Mouse (Mus musculus) embryonic facial prominence, embryonic 10.5 days (tissue): Measurements from ENCODE around the gene Olfr220. TPM values are rescaled to one million over a fixed set of nuclear protein-coding genes. Genes with fewer than 3 reads are reported as not detected.

Experiments
- DNase-seq: peaks from one replicate; pipeline ENCODE4 v3.0.0-alpha.2; 2017; ENCODE audit warnings: low spot score
- H3K27ac ChIP-seq: fragments of 300-500 bp; sonication (generic); replicated peaks from 2 replicates; pipeline ENCODE4 v1.5.1; 2016; ENCODE audit warnings: mild to moderate bottlenecking
- H3K27me3 ChIP-seq: fragments of 300-500 bp; sonication (generic); replicated peaks from 2 replicates; pipeline ENCODE4 v1.6.1; 2016; ENCODE audit warnings: low read depth, mild to moderate bottlenecking; ENCODE audit not compliant: poor library complexity, severe bottlenecking
- H3K36me3 ChIP-seq: fragments of 300-500 bp; sonication (generic); replicated peaks from 2 replicates; pipeline ENCODE4 v1.6.1; 2016; ENCODE audit warnings: mild to moderate bottlenecking, moderate library complexity
- H3K4me1 ChIP-seq: fragments of 300-500 bp; sonication (generic); 2 replicates; pipeline ENCODE4 v1.6.1; 2016
- H3K4me3 ChIP-seq: fragments of 300-500 bp; sonication (generic); 2 replicates; pipeline ENCODE4 v1.5.1; 2016; ENCODE audit warnings: mild to moderate bottlenecking, moderate library complexity
- H3K9me3 ChIP-seq: fragments of 300-500 bp; sonication (generic); 2 replicates; pipeline ENCODE4 v1.6.1; 2016; ENCODE audit warnings: mild to moderate bottlenecking
- WGBS: fragments of 180-500 bp; shearing (Covaris S2); methylation state at CpG from one replicate; pipeline ENCODE4 v1.1.7; 2016; 5-methylcytosine and 5-hydroxymethylcytosine counted together
- polyA plus RNA-seq: library from polyadenylated mRNA; unstranded; fragments of >200 nt; fragmentation: Nextera tagmentation; extraction: Ambion mirVana; gene quantifications from 2 replicates; pipeline ENCODE4 v1.2.1, GENCODE M21; 2016

The Olfr220 gene
- polyA plus RNA-seq: not detected in 2 replicates

DNA sequence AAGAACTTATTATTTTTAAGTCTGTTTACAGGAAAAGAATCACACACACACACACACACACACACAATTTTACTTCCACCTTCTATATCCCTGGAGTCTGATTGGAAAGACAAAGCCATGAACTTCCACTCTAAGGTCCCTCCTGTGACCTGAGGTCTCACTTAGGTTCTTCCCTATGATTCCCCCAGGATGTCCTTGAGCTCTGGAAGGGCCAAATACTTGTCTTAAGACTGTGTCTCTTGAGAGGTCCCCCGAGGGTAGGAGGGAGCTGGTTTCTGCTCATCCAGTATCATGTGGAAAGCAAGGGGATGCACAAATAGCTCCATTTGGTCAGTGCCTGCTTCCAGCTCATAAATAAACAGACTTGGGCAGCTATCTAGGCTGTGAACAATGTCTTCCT lies at the start of gene Olfr220:
Gene Olfr220, plus strand, starts transcription at position 301 of the 400 bp plus-strand sequence.
- H3K4me3 ChIP-seq: no peak within 1 kb of the TSS
- 72% methylated on average over 1 of the region's 1 CpGs for WGBS
- no peak for DNase-seq
- H3K27me3 ChIP-seq: no peaks in the 10 kb centered on the region
- H3K36me3 ChIP-seq: no peaks in the 10 kb centered on the region
- no peaks in the 10 kb centered on the region for H3K4me1 ChIP-seq
- no peaks in the 10 kb centered on the region for H3K9me3 ChIP-seq
- no peak within 1 kb of the TSS for H3K27ac ChIP-seq

DNA sequence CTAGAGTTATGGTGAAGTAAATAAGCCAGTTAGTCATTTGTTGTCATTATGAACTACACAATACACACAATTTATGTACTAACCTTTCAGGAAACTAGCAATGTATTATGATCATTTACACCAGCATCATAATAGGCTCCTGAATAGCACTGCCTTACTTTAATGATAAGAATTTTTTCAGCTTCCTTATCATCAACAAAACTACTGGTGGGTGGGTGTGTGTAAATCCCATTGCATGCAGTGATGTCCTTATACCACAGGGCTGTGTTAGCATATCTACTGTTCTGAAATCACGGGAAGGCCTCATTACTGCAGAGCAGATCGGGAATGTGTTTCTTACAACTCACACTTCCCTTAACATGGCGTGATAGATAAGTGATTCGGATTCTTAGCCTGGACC lies 18.9 kb upstream of the Olfr220 start:
- no peaks in the 10 kb centered on the region for H3K36me3 ChIP-seq
- no peaks in the 10 kb centered on the region for H3K9me3 ChIP-seq
- H3K27me3 ChIP-seq: no peaks in the 10 kb centered on the region
- 90% methylated on average over 4 of the region's 4 CpGs for WGBS
- no peak overlapping the region for H3K4me3 ChIP-seq
- H3K4me1 ChIP-seq: no peaks in the 10 kb centered on the region
- DNase-seq: no peak
- H3K27ac ChIP-seq: no peak overlapping the region

DNA sequence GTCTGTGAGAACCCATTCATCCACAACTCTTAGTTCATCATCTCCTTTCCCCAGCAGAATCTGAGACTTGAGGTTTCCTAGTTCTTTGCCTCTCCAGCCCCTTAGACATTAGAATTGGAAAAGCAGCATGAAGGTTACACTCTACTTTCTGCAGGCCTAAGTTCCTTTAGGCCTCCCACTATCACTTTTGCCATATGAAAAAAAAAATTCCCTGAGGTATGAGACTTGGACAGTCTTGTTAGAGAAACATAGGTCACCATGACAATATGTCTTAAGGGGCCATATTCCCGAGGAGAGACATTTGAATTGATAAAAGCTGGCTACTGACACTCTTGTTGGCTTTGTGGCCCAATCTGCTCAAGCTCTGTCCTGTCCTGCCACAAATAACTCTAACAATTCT lies 18.1 kb upstream of the Olfr220 start, which contains the start of gene Olfr414:
Gene Olfr414, plus strand, starts transcription at position 301 of the 400 bp plus-strand sequence.
- Histone ChIP-seq H3K36me3 (no peaks in the 10 kb centered on the region), H3K4me1 (no peaks in the 10 kb centered on the region), H3K27me3 (no peaks in the 10 kb centered on the region), H3K9me3 (no peaks in the 10 kb centered on the region), H3K27ac (no peak within 1 kb of the TSS), H3K4me3 (no peak within 1 kb of the TSS)
- DNase-seq: no peak
- 64% methylated on average over 1 of the region's 1 CpGs for WGBS

DNA sequence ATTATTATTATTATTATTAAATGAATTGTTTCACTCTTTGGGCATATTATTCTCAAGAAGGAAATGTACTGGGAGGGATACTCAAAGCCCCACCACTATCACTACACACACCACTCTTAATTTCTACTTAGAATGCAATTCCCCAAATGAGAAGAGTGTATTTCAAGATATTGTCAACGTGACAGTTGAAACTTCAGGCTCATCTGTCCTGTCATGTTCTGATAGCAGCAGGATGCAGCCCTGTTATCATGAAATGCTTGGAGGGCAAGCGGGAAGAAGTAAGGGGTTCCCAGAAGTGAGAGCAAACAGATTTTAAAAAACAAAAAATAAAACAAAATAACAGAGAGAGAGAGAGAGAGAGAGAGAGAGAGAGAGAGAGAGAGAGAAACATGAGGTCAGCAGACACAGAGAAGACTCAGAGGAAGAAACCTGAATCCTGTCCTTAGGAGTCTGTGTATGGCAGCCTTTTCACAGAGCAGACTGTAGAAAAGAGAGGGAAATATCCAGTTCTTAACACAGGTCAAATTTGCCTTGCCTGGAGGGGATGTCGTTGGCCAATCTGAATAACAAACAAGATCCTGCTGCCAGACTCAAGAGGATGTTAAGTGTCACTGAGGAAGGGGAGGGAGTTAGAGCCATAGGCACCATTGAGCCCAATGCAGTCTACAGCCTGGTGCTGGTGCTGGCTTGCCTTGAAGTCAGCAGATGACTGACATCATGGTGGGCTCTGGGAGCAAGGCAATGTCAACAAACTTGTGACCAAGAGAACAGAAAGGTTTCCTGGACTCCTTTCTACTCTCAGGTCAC lies 15.5 kb upstream of the Olfr220 start:
- H3K4me1 ChIP-seq: no peaks in the 10 kb centered on the region
- no peak overlapping the region for H3K27ac ChIP-seq
- H3K4me3 ChIP-seq: no peak overlapping the region
- no peaks in the 10 kb centered on the region for H3K27me3 ChIP-seq
- no peaks in the 10 kb centered on the region for H3K9me3 ChIP-seq
- H3K36me3 ChIP-seq: no peaks in the 10 kb centered on the region
- DNase-seq: no peak
- WGBS: 49% methylated on average over 3 of the region's 3 CpGs

DNA sequence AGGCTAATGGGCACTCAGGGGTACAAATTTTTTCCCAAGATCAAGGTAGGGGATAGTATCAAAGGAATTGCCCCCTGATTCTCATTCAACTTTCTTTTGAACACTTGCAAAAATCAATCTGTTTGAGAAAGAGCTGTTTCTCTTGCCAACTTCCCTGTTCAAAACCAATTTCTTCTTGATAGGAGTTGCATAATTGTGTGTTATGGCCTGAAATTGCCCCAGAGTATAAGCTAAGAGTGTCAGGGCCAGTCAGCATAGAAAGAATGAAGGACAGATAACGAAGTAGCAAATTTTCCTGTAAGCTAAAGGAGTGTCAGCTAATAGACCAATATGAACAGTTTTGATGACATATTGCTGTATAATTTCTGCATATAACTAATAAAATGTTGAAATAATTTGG lies 14.5 kb upstream of the Olfr220 start:
- no peak for DNase-seq
- no peak overlapping the region for H3K4me3 ChIP-seq
- H3K27me3 ChIP-seq: no peaks in the 10 kb centered on the region
- 92% methylated on average over 1 of the region's 1 CpGs for WGBS
- H3K4me1 ChIP-seq: no peaks in the 10 kb centered on the region
- no peaks in the 10 kb centered on the region for H3K9me3 ChIP-seq
- H3K27ac ChIP-seq: no peak overlapping the region
- no peaks in the 10 kb centered on the region for H3K36me3 ChIP-seq

DNA sequence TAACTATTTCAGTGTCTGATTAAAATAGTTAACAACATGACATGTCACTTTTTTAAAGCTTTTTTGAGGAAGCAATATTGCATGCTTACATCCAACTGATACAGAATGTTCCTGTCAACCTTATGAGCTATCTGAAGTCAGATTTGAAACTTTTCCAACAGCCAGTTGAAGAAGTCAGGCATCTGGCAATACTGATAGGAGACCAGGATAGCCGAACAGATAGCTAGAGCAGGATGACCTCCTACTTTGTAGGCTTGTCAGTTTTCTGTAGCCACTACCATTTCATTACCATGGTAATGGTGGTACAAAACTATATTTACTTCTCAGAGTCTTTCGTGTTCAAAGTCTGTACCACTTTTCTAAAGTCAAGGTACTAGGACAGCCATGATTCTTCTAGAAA lies 13.5 kb upstream of the Olfr220 start:
- Histone ChIP-seq H3K4me3 (no peak overlapping the region), H3K27ac (no peak overlapping the region), H3K36me3 (no peaks in the 10 kb centered on the region), H3K4me1 (no peaks in the 10 kb centered on the region), H3K9me3 (no peaks in the 10 kb centered on the region), H3K27me3 (no peaks in the 10 kb centered on the region)
- 91% methylated on average over 2 of the region's 2 CpGs for WGBS
- DNase-seq: no peak

DNA sequence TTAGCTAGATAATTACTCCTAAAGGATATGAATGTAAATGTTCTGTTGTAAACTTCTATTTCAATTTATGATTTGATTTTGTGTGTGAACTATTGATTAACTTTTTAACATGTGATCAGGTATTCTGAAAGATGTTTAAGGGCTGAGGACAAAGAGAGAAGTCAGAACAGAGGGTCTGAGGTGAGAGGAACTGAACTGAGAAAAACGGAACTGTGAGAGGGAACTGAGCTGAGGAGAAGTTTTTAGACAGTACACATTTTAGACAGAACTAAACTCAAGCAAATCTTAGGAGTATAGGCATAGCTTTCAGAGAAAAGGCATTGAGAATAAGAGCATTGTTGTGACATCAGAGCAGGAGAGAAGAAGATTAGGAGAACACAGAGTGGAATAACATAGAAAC lies 7.8 kb upstream of the Olfr220 start:
- 54% methylated on average over 1 of the region's 1 CpGs for WGBS
- H3K36me3 ChIP-seq: no peaks in the 10 kb centered on the region
- DNase-seq: no peak

DNA sequence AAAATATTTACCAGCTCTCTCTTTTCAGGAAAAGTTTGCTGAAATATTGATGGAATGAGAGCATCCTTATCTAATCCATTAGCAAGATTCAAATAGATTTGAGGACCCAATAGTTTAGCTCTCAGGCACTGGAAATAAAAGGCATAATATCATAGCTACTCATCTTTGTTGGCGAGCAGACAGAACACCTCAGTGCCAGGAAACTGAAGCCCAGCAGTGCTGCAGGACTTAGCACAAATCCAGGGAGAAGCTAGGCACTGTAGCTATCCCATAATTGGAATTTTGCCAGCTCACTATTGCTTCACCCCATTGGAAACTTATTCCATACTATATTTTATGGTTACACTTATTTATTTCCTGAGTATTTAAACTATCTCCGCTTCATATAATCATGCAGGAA lies 13.2 kb downstream of the Olfr220 start:
- Histone ChIP-seq H3K27ac (no peak overlapping the region), H3K27me3 (no peaks in the 10 kb centered on the region), H3K36me3 (no peaks in the 10 kb centered on the region), H3K4me3 (no peak overlapping the region), H3K9me3 (no peaks in the 10 kb centered on the region), H3K4me1 (no peaks in the 10 kb centered on the region)
- no peak for DNase-seq
- WGBS: 88% methylated on average over 2 of the region's 2 CpGs

More for the DNA sequence above, 7.8 kb upstream of the Olfr220 start:
- Histone ChIP-seq H3K9me3 (no peaks in the 10 kb centered on the region), H3K4me1 (no peaks in the 10 kb centered on the region), H3K4me3 (no peak overlapping the region), H3K27ac (no peak overlapping the region), H3K27me3 (no peaks in the 10 kb centered on the region)

DNA sequence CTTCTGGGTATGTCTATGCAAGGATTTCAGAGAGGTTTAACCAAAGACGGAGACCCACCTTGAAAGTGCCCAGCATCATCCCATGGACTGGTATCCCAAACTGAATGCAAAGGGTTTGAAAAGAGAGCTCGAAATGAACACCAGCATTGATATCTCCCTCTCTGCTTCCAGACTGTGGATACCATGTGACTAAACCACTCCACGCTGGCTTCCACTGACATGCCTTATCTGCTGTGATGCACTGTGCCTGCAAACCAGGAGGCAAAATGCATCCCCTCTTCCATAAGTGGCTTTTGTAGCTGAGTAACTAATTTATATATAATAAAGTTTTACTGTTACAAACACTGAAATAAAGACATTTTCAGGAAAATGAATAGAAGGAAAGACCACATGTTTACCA lies 23.5 kb downstream of the Olfr220 start:
- 89% methylated on average over 3 of the region's 3 CpGs for WGBS
- Histone ChIP-seq H3K4me1 (no peaks in the 10 kb centered on the region), H3K9me3 (no peaks in the 10 kb centered on the region), H3K27ac (no peak overlapping the region), H3K27me3 (no peaks in the 10 kb centered on the region), H3K4me3 (no peak overlapping the region), H3K36me3 (no peaks in the 10 kb centered on the region)
- no peak for DNase-seq

DNA sequence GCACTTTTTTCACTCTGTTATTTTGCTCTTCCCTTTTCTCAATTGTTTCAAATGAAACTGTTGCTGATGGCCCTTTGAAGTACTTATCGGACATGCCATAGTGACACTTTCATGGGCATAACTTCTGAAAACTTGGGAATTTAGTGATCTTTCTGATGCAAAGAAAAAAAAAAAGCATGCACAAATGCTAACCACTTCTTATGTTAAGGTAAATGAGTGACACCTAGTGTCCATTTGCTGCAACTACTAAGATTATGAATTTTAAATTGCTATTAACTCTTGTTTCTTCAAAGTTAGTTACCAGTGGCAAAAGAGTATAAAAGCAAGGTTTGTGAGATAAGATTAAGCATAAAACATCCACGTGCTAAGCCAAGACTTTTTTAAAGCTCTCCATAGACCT lies 24.4 kb downstream of the Olfr220 start:
- Histone ChIP-seq H3K36me3 (no peaks in the 10 kb centered on the region), H3K4me3 (no peak overlapping the region), H3K9me3 (no peaks in the 10 kb centered on the region), H3K27me3 (no peaks in the 10 kb centered on the region), H3K4me1 (no peaks in the 10 kb centered on the region), H3K27ac (no peak overlapping the region)
- WGBS: 43% methylated on average over 2 of the region's 2 CpGs
- DNase-seq: no peak

DNA sequence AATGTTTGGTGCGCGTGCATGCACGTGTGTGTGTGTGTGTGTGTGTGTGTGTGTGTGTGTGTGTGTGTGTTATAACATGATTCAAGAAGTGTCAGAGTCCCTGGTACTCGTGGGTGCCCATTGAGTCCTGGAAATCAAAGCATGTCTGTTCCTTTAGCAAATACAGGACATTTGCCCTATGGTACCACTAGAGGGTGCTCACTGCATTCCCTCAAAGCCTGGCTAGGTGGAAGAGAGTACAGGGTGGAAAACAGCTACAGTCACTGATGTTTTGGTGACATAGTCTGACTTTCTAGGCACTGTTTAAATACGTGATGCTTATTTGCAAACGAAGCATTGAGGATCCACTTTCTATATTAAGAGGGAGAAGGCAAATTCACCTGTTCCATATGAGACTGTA lies 27.9 kb downstream of the Olfr220 start:
- 7% methylated on average over 6 of the region's 6 CpGs for WGBS
- no peak overlapping the region for H3K4me3 ChIP-seq
- no peaks in the 10 kb centered on the region for H3K9me3 ChIP-seq
- no peaks in the 10 kb centered on the region for H3K27me3 ChIP-seq
- peak; percentile 48 for DNase-seq
- no peak overlapping the region for H3K27ac ChIP-seq
- no peaks in the 10 kb centered on the region for H3K4me1 ChIP-seq
- H3K36me3 ChIP-seq: no peaks in the 10 kb centered on the region

DNA sequence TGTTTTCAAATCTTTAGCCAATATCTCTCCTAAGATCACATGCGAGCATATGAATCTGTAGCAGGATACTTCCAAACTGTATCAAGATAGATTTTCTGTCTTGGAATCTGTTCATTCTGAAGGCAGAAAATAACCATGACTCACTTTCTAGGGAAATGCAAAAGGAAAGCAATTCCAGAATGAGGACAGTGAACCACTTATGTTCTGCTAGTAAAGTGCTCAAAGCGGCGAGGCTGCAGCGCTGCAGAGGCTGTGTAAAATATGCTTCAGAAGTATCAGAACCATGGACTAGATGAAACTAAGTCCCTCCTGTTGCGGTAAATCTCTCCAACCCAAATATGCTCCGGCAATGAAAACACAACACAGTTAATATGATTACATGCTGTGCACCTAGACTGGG lies 40.7 kb downstream of the Olfr220 start:
- H3K4me1 ChIP-seq: no peaks in the 10 kb centered on the region
- DNase-seq: no peak
- no peaks in the 10 kb centered on the region for H3K9me3 ChIP-seq
- H3K4me3 ChIP-seq: no peak overlapping the region
- no peak overlapping the region for H3K27ac ChIP-seq
- H3K27me3 ChIP-seq: no peaks in the 10 kb centered on the region
- 91% methylated on average over 6 of the region's 6 CpGs for WGBS
- H3K36me3 ChIP-seq: no peaks in the 10 kb centered on the region

DNA sequence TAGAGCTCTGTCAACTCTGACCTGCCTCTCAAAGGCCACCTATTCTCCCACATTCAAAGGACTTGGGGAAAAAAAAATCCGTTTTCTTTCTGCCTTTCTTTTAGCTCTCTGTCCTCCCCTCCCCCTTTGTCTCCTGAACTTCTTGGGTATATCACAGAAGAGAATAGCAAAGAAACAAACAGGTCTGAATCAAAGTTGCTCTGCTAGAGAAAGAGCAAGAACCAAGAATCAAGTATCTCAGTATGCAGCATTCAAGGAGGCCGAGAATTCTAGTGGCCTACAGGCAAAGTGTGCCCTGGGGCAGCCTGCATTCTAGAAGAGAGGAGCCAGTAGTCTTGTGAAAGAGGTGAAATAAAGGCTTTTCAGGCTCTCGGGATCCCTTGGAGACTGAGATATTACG lies 58.2 kb downstream of the Olfr220 start:
- no peak for DNase-seq
- Histone ChIP-seq H3K36me3 (no peaks in the 10 kb centered on the region), H3K4me1 (peaks cover 30% of the 10 kb centered on the region), H3K4me3 (no peak overlapping the region), H3K27me3 (peaks cover 18% of the 10 kb centered on the region), H3K27ac (peak overlapping the region; percentile 57), H3K9me3 (no peaks in the 10 kb centered on the region)
- 23% methylated on average over 4 of the region's 4 CpGs for WGBS
